Mouse (Mus musculus) embryonic facial prominence, embryonic 10.5 days (tissue): ENCODE measurements around the gene Lclat1. TPM values are rescaled to one million over a fixed set of nuclear protein-coding genes. Genes with fewer than 3 reads are reported as not detected.

Source experiments
- polyA plus RNA-seq: library from polyadenylated mRNA; unstranded; fragments of >200 nt; fragmentation: Nextera tagmentation; extraction: Ambion mirVana; gene quantifications from 2 replicates; pipeline ENCODE4 v1.2.1, GENCODE M21; 2016

Gene Lclat1
- polyA plus RNA-seq, 1 experiment from 2014 or later = 11.3 TPM

Other genes with a start within 250 kb of the Lclat1 start
- 2.1 and 2.2 TPM in 2 replicates for gene Lbh, start 189.7 kb upstream of the Lclat1 start, polyA plus RNA-seq